Mouse (Mus musculus): Measurements from ENCODE around the gene Retreg1.

Retreg1 gene

GRCm38 (mm10) chr15:25922007-25922406 lies 79.0 kb downstream of the Retreg1 start:
- no peak for DNase-seq

- DNase-seq, result no peak
Observed at GRCm38 (mm10) chr15:25923916-25924315, 80.9 kb downstream of the Retreg1 start.

- no peak for DNase-seq
Observed at GRCm38 (mm10) chr15:25926171-25926570, 83.2 kb downstream of the Retreg1 start.

DNA sequence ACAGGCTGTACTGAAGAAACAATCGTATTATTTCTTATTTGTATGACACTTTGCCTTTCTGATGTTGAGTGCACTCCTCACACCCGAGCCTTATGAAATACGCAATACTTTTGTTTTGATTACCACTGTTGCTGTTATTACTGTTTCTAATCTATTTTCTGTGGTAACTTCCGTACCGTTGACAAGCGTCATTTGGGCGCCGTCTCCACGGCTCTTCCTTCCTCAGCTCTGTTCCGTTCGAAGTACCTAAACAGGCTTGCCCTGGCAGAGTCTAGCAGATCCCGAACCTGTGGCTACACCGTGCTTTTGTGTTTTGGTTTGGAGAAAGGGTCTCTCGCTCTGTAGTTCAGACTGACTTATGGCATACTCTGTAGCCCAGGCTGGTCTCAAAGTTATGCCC lies 84.1 kb downstream of the Retreg1 start:
- DNase-seq, result no peak

- no peak for DNase-seq
Observed at GRCm38 (mm10) chr15:25928001-25928400, 85.0 kb downstream of the Retreg1 start.

DNA sequence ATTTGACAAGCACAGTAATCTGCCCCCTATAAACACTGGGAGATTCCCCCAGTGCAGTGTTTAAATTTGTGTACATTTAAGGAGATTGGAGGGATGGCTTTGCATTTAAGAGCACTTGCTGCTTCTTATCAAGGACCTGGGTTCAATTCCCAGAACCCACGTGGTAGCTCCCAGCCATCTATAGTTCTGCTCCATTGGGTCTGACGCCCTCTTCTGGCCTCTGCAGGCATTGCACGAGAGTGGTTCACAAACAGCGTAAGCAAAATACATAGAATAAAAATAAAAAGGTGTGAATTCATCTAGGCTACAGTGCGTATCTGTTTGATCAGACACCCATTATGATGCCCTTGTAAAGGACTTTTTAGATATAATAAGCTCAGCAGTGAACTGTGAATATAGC lies 85.9 kb downstream of the Retreg1 start:
- no peak for DNase-seq

DNA sequence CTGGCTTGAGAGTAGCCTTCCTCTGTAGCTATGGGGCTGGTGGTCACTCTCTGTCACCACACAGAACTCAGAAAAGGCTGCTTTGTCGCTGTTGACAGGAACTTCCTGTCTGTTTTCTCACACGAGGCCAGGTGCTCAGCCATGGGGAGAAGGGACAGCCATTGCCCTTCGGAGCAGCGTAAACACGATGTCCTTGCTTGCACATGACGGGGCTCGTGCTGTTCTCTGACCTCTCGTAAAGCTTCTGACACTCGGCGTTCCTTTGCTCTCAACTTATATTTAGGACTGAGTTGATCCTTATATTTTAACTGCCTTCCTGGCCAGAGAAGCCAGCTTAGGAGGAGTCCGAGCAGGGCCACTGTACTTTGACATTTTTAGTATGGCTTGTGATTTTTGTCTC lies 86.5 kb downstream of the Retreg1 start:
- DNase-seq, result no peak

- DNase-seq, result no peak
Observed at GRCm38 (mm10) chr15:25929936-25930335, 87.0 kb downstream of the Retreg1 start.

DNA sequence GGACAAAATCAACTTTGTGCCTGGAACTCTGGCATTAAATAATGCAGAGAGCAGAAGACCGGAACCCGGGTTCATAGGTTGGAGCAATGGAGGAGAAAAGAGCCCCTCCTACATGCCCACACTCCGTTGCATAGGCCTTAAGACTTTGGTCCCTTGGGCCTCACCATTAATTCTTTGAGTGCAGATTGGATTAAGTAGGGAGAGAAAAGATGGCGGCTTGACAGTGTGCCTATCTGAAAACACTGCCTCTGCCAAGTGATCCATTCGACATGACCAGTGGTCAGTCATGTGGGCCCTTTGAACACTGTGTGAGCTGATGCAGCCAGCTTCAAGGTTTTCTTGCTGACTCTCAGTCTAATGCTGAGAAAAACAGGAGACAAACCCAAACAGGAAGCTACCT lies 87.7 kb downstream of the Retreg1 start:
- DNase-seq, result no peak

DNA sequence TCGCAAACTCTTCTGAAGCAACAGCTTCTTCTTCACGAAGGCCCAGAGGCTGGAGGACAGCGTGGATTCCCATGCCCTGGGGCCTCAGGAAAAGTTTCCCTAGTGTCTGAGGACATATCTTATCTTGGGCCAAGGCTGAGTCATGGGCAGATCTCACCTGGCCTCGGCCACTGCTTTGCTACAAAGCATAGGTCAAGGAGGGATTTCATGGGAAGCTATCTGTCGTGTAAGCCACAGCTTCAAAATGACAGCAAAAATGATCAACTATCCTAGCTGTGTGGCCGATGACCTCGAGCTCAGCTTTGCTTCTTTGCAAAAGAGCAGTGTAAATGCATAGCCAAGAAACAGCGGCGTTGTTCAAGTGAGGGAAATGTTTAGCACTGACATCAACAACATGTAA lies 89.5 kb downstream of the Retreg1 start:
- no peak for DNase-seq

DNA sequence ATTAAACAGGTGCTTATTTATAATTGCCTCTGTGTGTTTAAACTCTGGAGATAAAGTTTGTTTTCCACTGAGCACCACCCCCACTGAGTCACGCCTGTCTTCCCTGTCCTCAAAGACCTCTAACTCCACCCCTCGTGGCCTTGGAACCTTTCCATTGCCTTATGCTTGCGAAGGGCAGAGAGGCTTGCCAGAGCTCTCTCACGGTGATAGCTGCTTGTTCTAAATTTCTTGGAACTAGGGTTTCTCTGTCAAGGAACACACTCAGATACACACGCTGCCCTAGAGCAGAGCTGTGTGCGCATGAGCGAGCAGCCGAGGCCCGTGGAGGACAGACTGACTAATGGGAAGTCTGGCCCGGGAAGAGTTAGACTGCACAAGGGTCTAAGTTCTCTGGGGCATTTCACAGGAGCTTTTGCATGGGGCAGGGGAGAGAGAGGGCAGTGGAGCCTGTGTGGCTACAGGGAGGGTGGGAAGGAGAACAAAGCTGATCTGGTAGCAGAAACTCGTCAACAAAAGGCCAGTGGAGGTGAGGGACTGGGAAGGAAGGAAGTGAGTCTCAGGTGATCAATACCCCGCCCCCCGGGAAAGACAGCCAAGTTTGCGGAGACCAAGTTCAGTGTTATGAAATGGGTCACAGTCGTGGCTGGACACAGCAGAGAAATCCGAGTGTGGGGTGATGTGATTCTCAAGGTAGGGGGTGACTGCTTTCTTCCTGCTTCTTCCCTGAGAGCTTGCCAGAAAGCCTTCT lies 90.1 kb downstream of the Retreg1 start:
- no peak for DNase-seq

DNA sequence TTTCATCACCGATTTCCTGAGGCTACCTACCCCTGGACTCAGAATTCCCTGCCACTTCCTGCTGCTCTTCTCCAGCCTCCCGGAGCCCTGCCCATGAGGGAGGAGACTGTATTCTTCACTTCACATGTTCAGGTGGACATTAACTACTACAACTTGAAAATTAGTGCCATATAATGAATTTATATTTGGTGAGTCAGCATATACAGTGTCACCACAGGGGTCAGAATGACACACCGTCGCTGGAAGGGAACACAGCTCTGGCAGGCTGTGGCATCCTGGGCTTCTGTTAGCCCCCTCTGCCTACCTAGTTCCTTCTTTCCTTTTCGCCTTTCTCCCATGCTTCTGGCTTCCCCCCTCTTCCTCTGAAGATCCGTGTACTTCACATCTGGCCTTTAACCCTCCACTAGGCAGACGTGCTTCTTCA lies 90.7 kb downstream of the Retreg1 start:
- DNase-seq, result no peak

GRCm38 (mm10) chr15:25934411-25934810 lies 91.4 kb downstream of the Retreg1 start:
- no peak for DNase-seq

DNA sequence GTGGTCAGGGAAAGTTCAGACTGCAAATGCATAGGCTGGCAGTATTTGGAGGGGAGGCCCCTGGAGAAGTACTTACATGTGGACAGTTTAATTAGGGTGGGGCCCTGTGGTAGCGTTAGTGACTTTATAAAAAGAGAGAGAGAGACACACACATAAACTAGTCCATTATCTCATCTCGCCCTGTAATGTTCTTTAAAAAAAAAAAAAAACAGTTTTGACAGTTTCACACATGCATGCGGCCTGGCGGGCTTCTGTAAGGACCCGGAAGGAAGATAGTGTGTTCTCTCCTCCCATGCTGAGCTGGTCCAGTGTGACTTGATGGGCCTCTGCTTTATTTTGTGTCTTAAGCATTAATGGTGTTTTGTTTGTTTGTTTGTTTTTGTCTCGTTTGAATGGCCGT lies 95.5 kb downstream of the Retreg1 start:
- DNase-seq, result no peak

GRCm38 (mm10) chr15:25940397-25941377 lies 97.7 kb downstream of the Retreg1 start:
- DNase-seq, result no peak

GRCm38 (mm10) chr15:25941514-25941913 lies 98.5 kb downstream of the Retreg1 start:
- DNase-seq, result no peak

DNA sequence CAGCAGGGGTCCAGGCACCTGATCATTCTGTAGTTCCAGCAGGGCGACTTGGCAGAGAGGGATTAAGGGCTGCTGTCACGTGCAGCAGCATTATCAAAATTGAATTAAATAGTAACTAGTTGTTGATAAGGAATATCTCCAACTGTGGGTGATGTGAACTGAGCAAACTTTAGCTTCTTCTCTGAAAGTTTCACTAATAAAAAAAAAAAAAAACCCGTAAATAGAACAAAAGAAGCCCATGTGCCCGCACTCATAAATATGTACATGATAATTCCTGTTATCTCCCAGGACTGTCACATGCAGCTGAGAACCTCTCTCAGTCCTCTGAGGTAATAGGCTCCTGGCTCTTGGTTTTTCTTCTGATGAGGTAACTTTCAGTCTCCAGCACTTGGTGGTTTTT lies 99.4 kb downstream of the Retreg1 start:
- no peak for DNase-seq

DNA sequence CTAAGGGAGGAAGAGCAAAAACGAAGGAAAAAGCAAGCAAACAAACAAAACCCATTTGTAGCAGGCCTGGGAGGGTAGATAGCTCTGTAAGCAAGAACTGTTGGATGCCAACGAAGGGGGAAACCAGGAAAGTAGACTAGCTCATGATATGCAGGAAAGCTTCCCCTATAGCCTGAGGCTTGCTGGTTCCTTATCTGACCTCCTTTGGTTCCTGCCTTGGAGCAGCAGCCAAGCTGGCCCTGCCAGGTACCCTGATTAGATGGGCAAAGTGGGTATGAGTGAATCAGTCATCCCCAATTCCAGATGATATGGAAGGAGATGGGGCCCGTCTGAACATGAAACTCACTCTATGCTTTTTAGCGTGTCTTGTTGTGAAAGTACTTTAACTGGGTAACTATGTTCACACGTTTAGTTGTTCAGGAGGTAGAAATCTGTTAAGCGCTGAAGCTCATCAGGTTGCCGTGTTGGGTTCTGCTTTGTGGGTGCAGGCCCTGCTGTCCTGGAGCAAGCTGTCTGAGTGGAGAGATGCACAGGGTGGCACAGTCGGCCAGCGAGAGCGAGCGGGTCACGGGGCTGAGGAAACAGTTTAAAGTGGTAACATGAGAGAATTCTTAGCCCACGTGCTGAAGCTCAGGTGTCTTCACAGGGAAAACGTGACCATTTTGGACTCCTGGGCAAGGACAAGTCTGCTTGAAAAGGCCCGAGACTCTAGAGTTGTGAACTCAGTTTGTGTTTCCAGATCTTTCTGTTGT lies 100.6 kb downstream of the Retreg1 start:
- DNase-seq, result no peak

GRCm38 (mm10) chr15:25945224-25945623 lies 102.2 kb downstream of the Retreg1 start:
- DNase-seq, result no peak

GRCm38 (mm10) chr15:25946482-25946881 lies 103.5 kb downstream of the Retreg1 start:
- no peak for DNase-seq

- no peak for DNase-seq
Observed at GRCm38 (mm10) chr15:25947383-25947782, 104.4 kb downstream of the Retreg1 start.

- no peak for DNase-seq
Observed at GRCm38 (mm10) chr15:25948257-25949223, 105.6 kb downstream of the Retreg1 start.
